Mouse (Mus musculus) midbrain, embryonic 11.5 days (tissue): ENCODE results near the gene Pla2g4e. TPM values are rescaled to one million over a fixed set of nuclear protein-coding genes. Genes with fewer than 3 reads are reported as not detected.
A peak's percentile ranks its signal among the peaks of the same experiment; 100 is the strongest.
"Not testable (repeated sequence)": the region's sequence is repeated elsewhere in the genome, so short reads cannot be mapped to it uniquely, and the experiment has no call there.

Experiments
- ATAC-seq: fragments of 200-750 bp; cut with Nextera tagmentation; 2 replicates; pipeline ENCODE4 v1.8.0; 2017; ENCODE audit warnings: moderate TSS enrichment, moderate library complexity; ENCODE audit not compliant: low FRiP score
- DNase-seq: peaks from one replicate; pipeline ENCODE4 v3.0.0; 2015; ENCODE audit warnings: low spot score; ENCODE audit errors: missing footprints
- H3K27ac ChIP-seq: fragments of 300-500 bp; sonication (generic); 2 replicates; pipeline ENCODE4 v1.5.1; 2014; ENCODE audit warnings: low read depth, low read length
- H3K27me3 ChIP-seq: fragments of 300-500 bp; sonication (generic); 2 replicates; pipeline ENCODE4 v1.6.1; 2014; ENCODE audit warnings: mild to moderate bottlenecking, low read length, moderate library complexity, mixed read lengths; ENCODE audit not compliant: control insufficient read depth, insufficient read depth
- H3K36me3 ChIP-seq: fragments of 300-500 bp; sonication (generic); 2 replicates; pipeline ENCODE4 v1.6.1; 2014; ENCODE audit warnings: mild to moderate bottlenecking, low read length, moderate library complexity, mixed read lengths; ENCODE audit not compliant: control insufficient read depth, insufficient read depth
- H3K4me1 ChIP-seq: fragments of 300-500 bp; sonication (generic); 2 replicates; pipeline ENCODE4 v1.6.1; 2014; ENCODE audit warnings: low read length; ENCODE audit not compliant: control insufficient read depth, insufficient read depth
- H3K4me2 ChIP-seq: fragments of 300-500 bp; sonication (generic); 2 replicates; pipeline ENCODE4 v1.6.1; 2014; ENCODE audit warnings: mild to moderate bottlenecking, moderate library complexity
- H3K4me3 ChIP-seq: fragments of 300-500 bp; sonication (generic); 2 replicates; pipeline ENCODE4 v1.5.1; 2014; ENCODE audit warnings: low read depth, low read length
- H3K9ac ChIP-seq: fragments of 300-500 bp; sonication (generic); 2 replicates; pipeline ENCODE4 v1.6.1; 2014; ENCODE audit warnings: low read length
- H3K9me3 ChIP-seq: fragments of 300-500 bp; sonication (generic); 2 replicates; pipeline ENCODE4 v1.6.1; 2016; ENCODE audit warnings: low read length; ENCODE audit not compliant: control insufficient read depth
- whole genome bisulfite sequencing: fragments of 180-500 bp; shearing (Covaris S2); extraction: QIAGEN DNeasy Blood & Tissue Kit; methylation state at CpG from one replicate; pipeline ENCODE4 v1.1.7; 2014; 5-methylcytosine and 5-hydroxymethylcytosine counted together
- polyA plus RNA-seq: library from polyadenylated mRNA; unstranded; fragments of >200 nt; fragmentation: Nextera tagmentation; extraction: Ambion mirVana; gene quantifications from 2 replicates; pipeline ENCODE4 v1.2.1, GENCODE M21; 2014

The Pla2g4e gene
- polyA plus RNA-seq, 1 experiment from 2014 or later = 0.04 TPM

- DNase-seq (peak; percentile 88), ATAC-seq (peak; percentile 19; the same call in 1 of the 2 replicates)
- peaks cover 3% of the 10 kb centered on the region; the same call in 1 of the 2 replicates for H3K27me3 ChIP-seq
- no peaks in the 10 kb centered on the region for H3K9me3 ChIP-seq
- H3K4me1 ChIP-seq = peaks cover 3% of the 10 kb centered on the region
- H3K4me3 ChIP-seq = peak overlapping the region; percentile 39
- peak overlapping the region; percentile 75 for H3K4me2 ChIP-seq
- no peaks in the 10 kb centered on the region for H3K36me3 ChIP-seq
- 14% methylated on average over 9 of the region's 9 CpGs for WGBS
- peak overlapping the region; percentile 55 for H3K9ac ChIP-seq
- no peak overlapping the region for H3K27ac ChIP-seq
Measured at GRCm38 (mm10) chr2:120245421-120246016, 384 bp upstream of the Pla2g4e start.

GRCm38 (mm10) chr2:120243995-120244394, 1.1 kb downstream of the Pla2g4e start:
- 82% methylated on average over 2 of the region's 2 CpGs for WGBS
- H3K36me3 ChIP-seq = no peaks in the 10 kb centered on the region
- H3K27ac ChIP-seq = no peak overlapping the region
- no peak for DNase-seq
- peaks cover 3% of the 10 kb centered on the region; the same call in 1 of the 2 replicates for H3K27me3 ChIP-seq
- H3K4me2 ChIP-seq = no peak overlapping the region
- H3K9ac ChIP-seq = no peak overlapping the region
- H3K4me1 ChIP-seq = peaks cover 3% of the 10 kb centered on the region
- no peak for ATAC-seq
- no peak overlapping the region for H3K4me3 ChIP-seq
- no peaks in the 10 kb centered on the region for H3K9me3 ChIP-seq

- 79% methylated on average over 5 of the region's 5 CpGs for WGBS
Measured at GRCm38 (mm10) chr2:120242791-120243467, 2.2 kb downstream of the Pla2g4e start.

GRCm38 (mm10) chr2:120238733-120239132, 6.4 kb downstream of the Pla2g4e start:
- H3K27me3 ChIP-seq, H3K27ac ChIP-seq, H3K4me2 ChIP-seq, H3K9ac ChIP-seq, H3K4me1 ChIP-seq, H3K36me3 ChIP-seq, H3K9me3 ChIP-seq, DNase-seq, ATAC-seq, H3K4me3 ChIP-seq: not testable (repeated sequence)
- 94% methylated on average over 6 of the region's 9 CpGs for WGBS

More at GRCm38 (mm10) chr2:120242791-120243467, 2.2 kb downstream of the Pla2g4e start:
- Histone ChIP-seq H3K4me2 (no peak overlapping the region), H3K9ac (no peak overlapping the region), H3K4me3 (no peak overlapping the region), H3K27ac (no peak overlapping the region), H3K36me3 (no peaks in the 10 kb centered on the region), H3K9me3 (no peaks in the 10 kb centered on the region), H3K27me3 (peaks cover 3% of the 10 kb centered on the region; the same call in 1 of the 2 replicates), H3K4me1 (peaks cover 3% of the 10 kb centered on the region)
- ATAC-seq (no peak), DNase-seq (no peak)

- no peak for ATAC-seq
- no peaks in the 10 kb centered on the region for H3K27me3 ChIP-seq
- no peak for DNase-seq
- H3K9ac ChIP-seq = no peak overlapping the region
- H3K36me3 ChIP-seq = no peaks in the 10 kb centered on the region
- WGBS = 79% methylated on average over 5 of the region's 5 CpGs
- H3K9me3 ChIP-seq = no peaks in the 10 kb centered on the region
- no peaks in the 10 kb centered on the region for H3K4me1 ChIP-seq
- H3K4me3 ChIP-seq = no peak overlapping the region
- no peak overlapping the region for H3K4me2 ChIP-seq
- no peak overlapping the region for H3K27ac ChIP-seq
Measured at GRCm38 (mm10) chr2:120237784-120238183, 7.4 kb downstream of the Pla2g4e start.

- no peaks in the 10 kb centered on the region for H3K36me3 ChIP-seq
- H3K4me2 ChIP-seq = no peak overlapping the region
- no peak overlapping the region for H3K9ac ChIP-seq
- H3K27ac ChIP-seq = no peak overlapping the region
- H3K4me1 ChIP-seq = no peaks in the 10 kb centered on the region
- H3K9me3 ChIP-seq = no peaks in the 10 kb centered on the region
- ATAC-seq (no peak), DNase-seq (no peak)
- no peaks in the 10 kb centered on the region for H3K27me3 ChIP-seq
- WGBS = 85% methylated on average over 3 of the region's 3 CpGs
- no peak overlapping the region for H3K4me3 ChIP-seq
Measured at GRCm38 (mm10) chr2:120235947-120236640, 9.0 kb downstream of the Pla2g4e start.

GRCm38 (mm10) chr2:120235381-120235780, 9.8 kb downstream of the Pla2g4e start:
- WGBS = 71% methylated on average over 3 of the region's 3 CpGs
- H3K36me3 ChIP-seq = no peaks in the 10 kb centered on the region
- ATAC-seq = no peak
- no peaks in the 10 kb centered on the region for H3K4me1 ChIP-seq
- no peaks in the 10 kb centered on the region for H3K9me3 ChIP-seq
- H3K27ac ChIP-seq = no peak overlapping the region
- DNase-seq = no peak
- H3K4me3 ChIP-seq = no peak overlapping the region
- H3K27me3 ChIP-seq = no peaks in the 10 kb centered on the region
- no peak overlapping the region for H3K9ac ChIP-seq
- no peak overlapping the region for H3K4me2 ChIP-seq

GRCm38 (mm10) chr2:120231642-120232041, 13.5 kb downstream of the Pla2g4e start:
- H3K9ac ChIP-seq = no peak overlapping the region
- no peaks in the 10 kb centered on the region for H3K27me3 ChIP-seq
- H3K9me3 ChIP-seq = no peaks in the 10 kb centered on the region
- H3K4me3 ChIP-seq = no peak overlapping the region
- no peak overlapping the region for H3K27ac ChIP-seq
- ATAC-seq = no peak
- no peak for DNase-seq
- 78% methylated on average over 3 of the region's 3 CpGs for WGBS
- no peaks in the 10 kb centered on the region for H3K4me1 ChIP-seq
- no peaks in the 10 kb centered on the region for H3K36me3 ChIP-seq
- H3K4me2 ChIP-seq = no peak overlapping the region

- Histone ChIP-seq H3K9ac (no peak overlapping the region), H3K4me1 (no peaks in the 10 kb centered on the region), H3K4me2 (no peak overlapping the region), H3K27ac (no peak overlapping the region), H3K36me3 (no peaks in the 10 kb centered on the region), H3K27me3 (no peaks in the 10 kb centered on the region), H3K4me3 (no peak overlapping the region), H3K9me3 (no peaks in the 10 kb centered on the region)
- WGBS = 87% methylated on average over 5 of the region's 5 CpGs
- no peak for ATAC-seq
- no peak for DNase-seq
Measured at GRCm38 (mm10) chr2:120214600-120214999, 30.5 kb downstream of the Pla2g4e start.
